Comparison of ENCODE assay signal across 16 mouse cellular contexts in the genomic region with DNA sequence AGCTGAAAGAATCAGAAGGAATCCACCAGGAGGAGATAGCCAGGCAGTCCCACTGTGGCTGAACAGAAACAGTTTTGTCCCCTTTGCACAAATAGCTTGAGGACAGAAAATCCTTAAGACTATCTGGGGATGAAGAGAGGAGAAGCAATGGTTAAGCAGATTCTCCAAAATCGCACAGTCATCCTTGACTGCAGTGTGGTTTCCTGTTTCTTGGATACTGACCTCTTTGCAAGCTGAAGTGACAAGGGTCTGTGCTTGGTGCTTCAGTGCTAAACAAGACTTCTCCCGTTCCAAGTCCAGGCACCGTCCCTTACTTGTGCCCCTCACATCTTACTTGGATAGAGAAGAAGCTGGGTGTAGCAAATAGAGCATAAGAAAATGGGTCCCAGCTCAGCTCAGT.
DNase-seq lines count a peak whose midpoint lies in the region; ATAC-seq and TF ChIP-seq lines count a peak whose summit lies in the region.
"Had no signal": no experiment of that assay in that cellular context is flagged by ENCODE, and none has a peak within 500 bp of the region (broad histone marks: within the 10 kb centered on the region; RNA-seq: fewer than 3 reads in every experiment).

No protein-coding gene starts in this region.

- H3K4me1 ChIP-seq in lung, embryonic 15.5 days, result peaks cover 13% of the 10 kb centered on the region
- H3K4me1 ChIP-seq in intestine, postnatal 0 days (replicated peaks; ENCODE audit: control insufficient read depth, insufficient read depth, low read length), result no peaks in the 10 kb centered on the region; the same call in 1 of the 2 replicates
- H3K4me1 ChIP-seq in stomach, embryonic 16.5 days (ENCODE audit: control insufficient read depth, insufficient read depth, low read length), result peaks cover 11% of the 10 kb centered on the region; the same call in 1 of the 2 replicates
- no peaks in the 10 kb centered on the region for H3K4me1 ChIP-seq in thymus, adult 2 months (replicated peaks; ENCODE audit: control insufficient read depth, insufficient read depth, low read length)
- H3K4me1 ChIP-seq: forebrain, embryonic 13.5 days; heart, embryonic 13.5 days; liver, embryonic 13.5 days; neural tube, embryonic 12.5 days had no signal

- peak overlapping the region; percentile 91 for H3K27ac ChIP-seq in lung, embryonic 15.5 days
- peak overlapping the region; percentile 46; the same call in 1 of the 2 replicates for H3K27ac ChIP-seq in intestine, postnatal 0 days (ENCODE audit: low read depth, low read length)
- peak overlapping the region; percentile 96 for H3K27ac ChIP-seq in stomach, embryonic 16.5 days (ENCODE audit: low read length)
- H3K27ac ChIP-seq in thymus, adult 2 months (ENCODE audit: control insufficient read depth, insufficient read depth, low read length), result no peak overlapping the region
- H3K27ac ChIP-seq: forebrain, embryonic 13.5 days; heart, embryonic 13.5 days; liver, embryonic 13.5 days; neural tube, embryonic 12.5 days had no signal

- H3K9ac ChIP-seq in lung, embryonic 15.5 days, result no peak overlapping the region
- no peak overlapping the region for H3K9ac ChIP-seq in intestine, postnatal 0 days (ENCODE audit: low read depth, low read length)
- no peak overlapping the region for H3K9ac ChIP-seq in stomach, embryonic 16.5 days (ENCODE audit: low read length)
- H3K9ac ChIP-seq: forebrain, embryonic 13.5 days; heart, embryonic 13.5 days; liver, embryonic 13.5 days; neural tube, embryonic 12.5 days had no signal

- 40% methylated on average over 3 of the region's 3 CpGs for WGBS in lung, embryonic 15.5 days
- WGBS in intestine, postnatal 0 days, result 41% methylated on average over 3 of the region's 3 CpGs
- 58% methylated on average over 3 of the region's 3 CpGs for WGBS in stomach, embryonic 16.5 days
- WGBS in thymus, adult 2 months, result 7% methylated on average over 3 of the region's 3 CpGs

- H3K36me3 ChIP-seq in lung, embryonic 15.5 days, result no peaks in the 10 kb centered on the region
- no peaks in the 10 kb centered on the region for H3K36me3 ChIP-seq in intestine, postnatal 0 days (ENCODE audit: control insufficient read depth, insufficient read depth)
- H3K36me3 ChIP-seq in stomach, embryonic 16.5 days (ENCODE audit: control insufficient read depth, insufficient read depth, low read length), result no peaks in the 10 kb centered on the region
- H3K36me3 ChIP-seq in thymus, adult 2 months (ENCODE audit: control insufficient read depth, insufficient read depth, low read length), result no peaks in the 10 kb centered on the region
- H3K36me3 ChIP-seq: heart, embryonic 13.5 days; liver, embryonic 13.5 days; neural tube, embryonic 12.5 days had no signal

- H3K27me3 ChIP-seq in lung, embryonic 15.5 days, result no peaks in the 10 kb centered on the region
- H3K27me3 ChIP-seq in intestine, postnatal 0 days (replicated peaks; ENCODE audit: control insufficient read depth, insufficient read depth, low read length), result no peaks in the 10 kb centered on the region
- H3K27me3 ChIP-seq in stomach, embryonic 16.5 days (ENCODE audit: control insufficient read depth, insufficient read depth, low read length), result no peaks in the 10 kb centered on the region
- no peaks in the 10 kb centered on the region for H3K27me3 ChIP-seq in thymus, adult 2 months (ENCODE audit: control insufficient read depth, insufficient read depth, low read length)
- H3K27me3 ChIP-seq: CH12.LX; forebrain, embryonic 13.5 days; heart, embryonic 13.5 days; liver, embryonic 13.5 days; neural tube, embryonic 12.5 days; Patski had no signal

- no peak overlapping the region for H3K4me2 ChIP-seq in lung, embryonic 15.5 days
- no peak overlapping the region for H3K4me2 ChIP-seq in intestine, postnatal 0 days (replicated peaks; ENCODE audit: low read depth)
- no peak overlapping the region for H3K4me2 ChIP-seq in stomach, embryonic 16.5 days (ENCODE audit: low read depth, low read length)
- H3K4me2 ChIP-seq: forebrain, embryonic 13.5 days; heart, embryonic 13.5 days; liver, embryonic 13.5 days; neural tube, embryonic 12.5 days had no signal

- no peak for TF ChIP-seq POLR2A in thymus, adult 2 months (IDR thresholded peaks at IDR 0.05; ENCODE audit: control insufficient read depth, extremely low read depth, insufficient read depth, low read length, poor library complexity)

- TF ChIP-seq CTCF in intestine, postnatal 0 days (IDR thresholded peaks at IDR 0.05; ENCODE audit: low read depth), result no peak
- TF ChIP-seq CTCF in thymus, adult 2 months (IDR thresholded peaks at IDR 0.05; ENCODE audit: borderline replicate concordance, control insufficient read depth, extremely low read depth, insufficient read depth, low read length, poor library complexity), result no peak

- H3K9me3 ChIP-seq in lung, embryonic 15.5 days, result no peaks in the 10 kb centered on the region
- no peaks in the 10 kb centered on the region for H3K9me3 ChIP-seq in intestine, postnatal 0 days (ENCODE audit: control insufficient read depth)
- no peaks in the 10 kb centered on the region for H3K9me3 ChIP-seq in stomach, embryonic 16.5 days (replicated peaks; ENCODE audit: control insufficient read depth, low read length)
- H3K9me3 ChIP-seq: forebrain, embryonic 13.5 days; heart, embryonic 13.5 days; liver, embryonic 13.5 days; neural tube, embryonic 12.5 days had no signal

- ATAC-seq in lung, embryonic 15.5 days (ENCODE audit: borderline replicate concordance, extremely low read depth, low FRiP score, low TSS enrichment), result no peak
- ATAC-seq in intestine, postnatal 0 days, result no peak
- ATAC-seq in stomach, embryonic 16.5 days (ENCODE audit: insufficient read depth, low FRiP score), result no peak
- ATAC-seq: forebrain, embryonic 13.5 days; Patski had no signal

- no peak overlapping the region for H3K4me3 ChIP-seq in lung, embryonic 15.5 days
- H3K4me3 ChIP-seq in intestine, postnatal 0 days (ENCODE audit: low read depth, low read length), result no peak overlapping the region
- H3K4me3 ChIP-seq in stomach, embryonic 16.5 days (replicated peaks; ENCODE audit: low read length), result no peak overlapping the region
- H3K4me3 ChIP-seq in thymus, adult 2 months (ENCODE audit: control insufficient read depth, insufficient read depth, low read length), result no peak overlapping the region
- H3K4me3 ChIP-seq: forebrain, embryonic 13.5 days; heart, embryonic 13.5 days; liver, embryonic 13.5 days; neural tube, embryonic 12.5 days had no signal

- intact Hi-C loops in left cerebral cortex, postnatal 10 days (cut with DNase I), result no loop called here

- DNase-seq in lung, postnatal 4 days, result no peak
- peak; percentile 24 for DNase-seq in c-Kit-positive CD71-negative TER-119-negative erythroid progenitor cells, embryonic 14.5 days (ENCODE audit: low read depth)
- DNase-seq in left cerebral cortex, postnatal 10 days (ENCODE audit: extremely low spot score in 1 of 2, low spot score in 2 of 2), result no peak
- DNase-seq in thymus, adult 2 months, result no peak
- DNase-seq: cerebellum, adult 11 months; heart, postnatal 4 days; liver, embryonic 13.5 days; thymus, postnatal 36 days had no signal
